Mouse (Mus musculus): ENCODE measurements around the gene Ogn. TPM values are rescaled to one million over a fixed set of nuclear protein-coding genes. Genes with fewer than 3 reads are reported as not detected.

Gene Ogn
- total and polyA plus RNA-seq, 3 experiments, result 0.04 to 0.06 TPM; not detected in 1

DNA sequence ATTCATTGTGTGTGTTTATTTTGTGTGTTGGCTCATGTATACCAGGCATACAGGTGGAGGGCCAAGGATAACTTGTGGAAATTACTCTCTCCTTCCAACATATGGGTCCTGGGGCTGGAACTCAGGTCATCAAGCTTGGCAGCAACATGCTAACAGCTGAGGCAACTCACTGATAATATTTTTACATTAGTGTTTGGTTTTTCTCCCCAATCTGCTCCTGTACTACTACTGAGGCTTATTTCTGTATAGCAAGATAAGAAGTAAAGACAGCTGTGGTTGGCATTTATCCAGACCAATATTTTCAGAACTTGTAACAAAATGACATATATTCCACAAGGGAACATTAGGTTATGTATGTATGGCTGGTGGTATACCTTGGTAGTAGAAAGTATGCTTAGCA is 10.5 kb downstream of the Ogn start (continued):
- TF ChIP-seq CHD2 (IDR thresholded peaks at IDR 0.05; ENCODE audit: low read length), result no peak

- H3K27me3 ChIP-seq (ENCODE audit: control insufficient read depth in 1 of 2, insufficient read depth in 2 of 2, low read length in 2 of 2), result no peaks in the 10 kb centered on the region
- no peak overlapping the region for H3K27ac ChIP-seq (ENCODE audit: control insufficient read depth, low read depth, low read length)
- no peaks in the 10 kb centered on the region for H3K9me3 ChIP-seq (replicated peaks; ENCODE audit: insufficient read depth, low read length)
- DNase-seq (ENCODE audit: low read depth, low spot score), result no peak
- no peak overlapping the region for H3K9ac ChIP-seq (ENCODE audit: control insufficient read depth, low read depth, low read length, poor library complexity, severe bottlenecking)
- H3K4me3 ChIP-seq (ENCODE audit: control insufficient read depth in 1 of 2, insufficient read depth in 1 of 2, low read depth in 2 of 2, low read length in 2 of 2), result no peak overlapping the region
- H3K4me1 ChIP-seq (ENCODE audit: control insufficient read depth in 1 of 2, insufficient read depth in 2 of 2, low read length in 2 of 2), result peaks cover 0 to 5% of the 10 kb centered on the region in 2 experiments; a peak in 2 of 4 replicates
- no peaks in the 10 kb centered on the region; the same call in 1 of the 2 replicates for H3K79me2 ChIP-seq (ENCODE audit: control insufficient read depth, insufficient read depth, low read length, poor library complexity)
- TF ChIP-seq POLR2AphosphoS2 (IDR thresholded peaks at IDR 0.05; ENCODE audit: low read length) (no peak), ZNF384 (IDR thresholded peaks at IDR 0.05; ENCODE audit: low read depth, low read length) (no peak), EP300 (IDR thresholded peaks at IDR 0.05; ENCODE audit: low read depth in 1 of 2, low read length in 2 of 2) (no peak)
- peaks cover 0 to 4% of the 10 kb centered on the region in 2 experiments; a peak in 3 of 4 replicates for H3K36me3 ChIP-seq (ENCODE audit: control insufficient read depth in 1 of 2, insufficient read depth in 2 of 2, low read length in 2 of 2)
These were observed 15.4 kb downstream of the Ogn start for GRCm38 (mm10) chr13:49623216-49623615.

- no peak overlapping the region for H3K4me3 ChIP-seq (ENCODE audit: control insufficient read depth in 1 of 2, insufficient read depth in 1 of 2, low read depth in 2 of 2, low read length in 2 of 2)
- no peaks in the 10 kb centered on the region for H3K27me3 ChIP-seq (ENCODE audit: control insufficient read depth in 1 of 2, insufficient read depth in 2 of 2, low read length in 2 of 2)
- no peak overlapping the region for H3K9ac ChIP-seq (ENCODE audit: control insufficient read depth, low read depth, low read length, poor library complexity, severe bottlenecking)
- no peaks in the 10 kb centered on the region for H3K9me3 ChIP-seq (replicated peaks; ENCODE audit: insufficient read depth, low read length)
- H3K79me2 ChIP-seq (ENCODE audit: control insufficient read depth, insufficient read depth, low read length, poor library complexity), result no peaks in the 10 kb centered on the region
- DNase-seq (ENCODE audit: low read depth, low spot score), result no peak
- TF ChIP-seq ZMIZ1 (IDR thresholded peaks at IDR 0.05; ENCODE audit: low read depth, low read length) (no peak), RAD21 (IDR thresholded peaks at IDR 0.05; ENCODE audit: low read depth, low read length) (no peak), USF2 (IDR thresholded peaks at IDR 0.05; ENCODE audit: borderline replicate concordance in 1 of 2, insufficient read depth in 1 of 2, low read depth in 1 of 2, low read length in 2 of 2) (no peak), SMC3 (IDR thresholded peaks at IDR 0.05; ENCODE audit: low read depth, low read length) (no peak), GABPA (IDR thresholded peaks at IDR 0.05; ENCODE audit: low read depth, low read length) (no peak), ZKSCAN1 (IDR thresholded peaks at IDR 0.05; ENCODE audit: low read depth, low read length) (no peak), ZNF384 (IDR thresholded peaks at IDR 0.05; ENCODE audit: low read depth, low read length) (no peak), RCOR1 (IDR thresholded peaks at IDR 0.05; ENCODE audit: low read depth, low read length) (no peak), SIN3A (IDR thresholded peaks at IDR 0.05; ENCODE audit: low read length) (no peak), NELFE (IDR thresholded peaks at IDR 0.05; ENCODE audit: low read depth, low read length) (no peak), HCFC1 (IDR thresholded peaks at IDR 0.05; ENCODE audit: low read depth, low read length) (no peak), USF1 (IDR thresholded peaks at IDR 0.05; ENCODE audit: low read depth, low read length) (no peak), POLR2A (IDR thresholded peaks at IDR 0.05; ENCODE audit: control insufficient read depth in 1 of 2, insufficient read depth in 1 of 2, low read depth in 1 of 2, low read length in 2 of 2, poor library complexity in 1 of 2) (no peak), MYB (IDR thresholded peaks at IDR 0.05; ENCODE audit: low read depth, low read length) (no peak)
- H3K27ac ChIP-seq (ENCODE audit: control insufficient read depth, low read depth, low read length), result no peak overlapping the region
- peaks cover 0 to 3% of the 10 kb centered on the region in 2 experiments; a peak in 2 of 4 replicates for H3K36me3 ChIP-seq (ENCODE audit: control insufficient read depth in 1 of 2, insufficient read depth in 2 of 2, low read length in 2 of 2)
- H3K4me1 ChIP-seq (ENCODE audit: control insufficient read depth in 1 of 2, insufficient read depth in 2 of 2, low read length in 2 of 2), result peaks cover 0 to 3% of the 10 kb centered on the region in 2 experiments; a peak in 3 of 4 replicates
These were observed 20.3 kb downstream of the Ogn start for GRCm38 (mm10) chr13:49628167-49628566.

All from MEL (cell line).